Comparison of ENCODE assay signal across 13 mouse cellular contexts in genomic region chr8:121477851-121478547, GRCm38 (mm10).
DNase-seq lines count a peak whose midpoint lies in the region; ATAC-seq and TF ChIP-seq lines count a peak whose summit lies in the region.
"Had no signal": no experiment of that assay in that cellular context is flagged by ENCODE, and none has a peak within 500 bp of the region (broad histone marks: within the 10 kb centered on the region; RNA-seq: fewer than 3 reads in every experiment).

No protein-coding gene starts in this region.

- no peaks in the 10 kb centered on the region for H3K36me3 ChIP-seq in intestine, embryonic 16.5 days (ENCODE audit: control insufficient read depth, insufficient read depth, low read length)
- H3K36me3 ChIP-seq in intestine, embryonic 15.5 days = no peaks in the 10 kb centered on the region
- no peaks in the 10 kb centered on the region for H3K36me3 ChIP-seq in heart, embryonic 15.5 days
- no peaks in the 10 kb centered on the region for H3K36me3 ChIP-seq in limb, embryonic 14.5 days (ENCODE audit: control insufficient read depth, insufficient read depth, low read length)
- H3K36me3 ChIP-seq: stomach, embryonic 15.5 days had no signal

- H3K27me3 ChIP-seq in intestine, embryonic 16.5 days (replicated peaks; ENCODE audit: control insufficient read depth, insufficient read depth, low read length) = peaks cover 4% of the 10 kb centered on the region; the same call in 1 of the 2 replicates
- no peaks in the 10 kb centered on the region for H3K27me3 ChIP-seq in intestine, embryonic 15.5 days (replicated peaks)
- no peaks in the 10 kb centered on the region for H3K27me3 ChIP-seq in Patski
- peaks cover 4% of the 10 kb centered on the region; the same call in 1 of the 2 replicates for H3K27me3 ChIP-seq in heart, embryonic 15.5 days
- no peaks in the 10 kb centered on the region for H3K27me3 ChIP-seq in limb, embryonic 14.5 days (ENCODE audit: control insufficient read depth, insufficient read depth, low read length)
- H3K27me3 ChIP-seq: stomach, embryonic 15.5 days had no signal

- no peak overlapping the region for H3K9ac ChIP-seq in intestine, embryonic 16.5 days (ENCODE audit: low read depth, low read length)
- no peak overlapping the region for H3K9ac ChIP-seq in intestine, embryonic 15.5 days
- H3K9ac ChIP-seq in heart, embryonic 15.5 days = no peak overlapping the region
- H3K9ac ChIP-seq in limb, embryonic 14.5 days (ENCODE audit: low read depth, low read length, severe bottlenecking) = peak overlapping the region; percentile 1; the same call in 1 of the 2 replicates
- H3K9ac ChIP-seq: liver, postnatal 0 days; stomach, embryonic 15.5 days had no signal

- TF ChIP-seq POLR2A in limb, embryonic 14.5 days (IDR thresholded peaks at IDR 0.05; ENCODE audit: borderline replicate concordance, extremely low read depth, insufficient read depth, insufficient read length) = no peak

- CTCF ChIA-PET in Patski (lab: Charles Lee) = no interaction called here

- H3K4me2 ChIP-seq in intestine, embryonic 16.5 days (ENCODE audit: low read depth, low read length) = no peak overlapping the region
- no peak overlapping the region for H3K4me2 ChIP-seq in intestine, embryonic 15.5 days (replicated peaks)
- H3K4me2 ChIP-seq in heart, embryonic 15.5 days = no peak overlapping the region
- H3K4me2 ChIP-seq in limb, embryonic 14.5 days (replicated peaks; ENCODE audit: low read depth, low read length, severe bottlenecking) = no peak overlapping the region
- H3K4me2 ChIP-seq: stomach, embryonic 15.5 days had no signal

- peak; percentile 38 for DNase-seq in Patski (ENCODE audit: low read depth, low spot score)
- DNase-seq in limb, embryonic 14.5 days (ENCODE audit: low spot score) = no peak
- DNase-seq in left cerebral cortex, adult 8-10 months (ENCODE audit: low spot score in 2 of 2) = no peak
- no peak for DNase-seq in right cerebral cortex, postnatal 4 days
- DNase-seq: cerebellum, adult 8-10 months; gastrocnemius, postnatal 10 days; liver, postnatal 0 days had no signal

- peaks cover 13% of the 10 kb centered on the region; the same call in 1 of the 2 replicates for H3K4me1 ChIP-seq in intestine, embryonic 16.5 days (ENCODE audit: control insufficient read depth, insufficient read depth, low read length)
- peaks cover 10% of the 10 kb centered on the region for H3K4me1 ChIP-seq in intestine, embryonic 15.5 days (replicated peaks)
- peaks cover 15% of the 10 kb centered on the region for H3K4me1 ChIP-seq in heart, embryonic 15.5 days (replicated peaks)
- H3K4me1 ChIP-seq in limb, embryonic 14.5 days (ENCODE audit: control insufficient read depth, insufficient read depth, low read length) = peaks cover 51% of the 10 kb centered on the region

- no peak for ATAC-seq in intestine, embryonic 16.5 days
- ATAC-seq in intestine, embryonic 15.5 days = no peak
- no peak for ATAC-seq in Patski
- ATAC-seq in heart, embryonic 15.5 days (replicated peaks; ENCODE audit: insufficient number of reproducible peaks, insufficient read depth, low FRiP score, low read depth) = no peak
- ATAC-seq in limb, embryonic 14.5 days (ENCODE audit: low FRiP score, low read depth) = no peak
- no peak for ATAC-seq in monocyte, adult 5-6 weeks (replicated peaks; ENCODE audit: insufficient number of reproducible peaks, low FRiP score, low TSS enrichment, poor library complexity, severe bottlenecking)
- ATAC-seq: liver, postnatal 0 days had no signal

- no peak for TF ChIP-seq CTCF in Patski (IDR thresholded peaks at IDR 0.05)

- POLR2A ChIA-PET in Patski (lab: Charles Lee) = no interaction called here

- in situ Hi-C loops in Patski (cut with MboI; ENCODE audit: low pct_unique_long_range_greater_than_20kb) = no loop called here

- 47% methylated on average over 20 of the region's 20 CpGs for WGBS in intestine, embryonic 16.5 days
- WGBS in intestine, embryonic 15.5 days = 43% methylated on average over 20 of the region's 20 CpGs
- 53% methylated on average over 20 of the region's 20 CpGs for WGBS in heart, embryonic 15.5 days
- WGBS in limb, embryonic 14.5 days = 39% methylated on average over 20 of the region's 20 CpGs

- H3K4me3 ChIP-seq in intestine, embryonic 16.5 days (ENCODE audit: low read length) = no peak overlapping the region
- no peak overlapping the region for H3K4me3 ChIP-seq in intestine, embryonic 15.5 days (replicated peaks)
- no peak overlapping the region for H3K4me3 ChIP-seq in heart, embryonic 15.5 days
- no peak overlapping the region for H3K4me3 ChIP-seq in limb, embryonic 14.5 days (replicated peaks; ENCODE audit: low read length)
- H3K4me3 ChIP-seq: layer of hippocampus, adult 2 months; stomach, embryonic 15.5 days had no signal

- 0 out of 2 replicates have a peak overlapping the region, but pooled peaks have one; percentile 15 for H3K27ac ChIP-seq in intestine, embryonic 16.5 days (ENCODE audit: low read length)
- no peak overlapping the region for H3K27ac ChIP-seq in intestine, embryonic 15.5 days
- peak overlapping the region; percentile 66 for H3K27ac ChIP-seq in heart, embryonic 15.5 days
- H3K27ac ChIP-seq in limb, embryonic 14.5 days (replicated peaks; ENCODE audit: low read depth, low read length) = peak overlapping the region; percentile 73
- H3K27ac ChIP-seq: layer of hippocampus, adult 2 months; stomach, embryonic 15.5 days had no signal

- no peaks in the 10 kb centered on the region for H3K9me3 ChIP-seq in intestine, embryonic 16.5 days (ENCODE audit: control insufficient read depth, low read length)
- no peaks in the 10 kb centered on the region for H3K9me3 ChIP-seq in intestine, embryonic 15.5 days
- H3K9me3 ChIP-seq in heart, embryonic 15.5 days (replicated peaks) = no peaks in the 10 kb centered on the region
- H3K9me3 ChIP-seq in limb, embryonic 14.5 days (ENCODE audit: control insufficient read depth, low read length) = no peaks in the 10 kb centered on the region
- H3K9me3 ChIP-seq: stomach, embryonic 15.5 days had no signal
